Mouse (Mus musculus) left cerebral cortex, postnatal 10 days (tissue): Measurements from ENCODE around the gene Pde11a. TPM values are rescaled to one million over a fixed set of nuclear protein-coding genes. Genes with fewer than 3 reads are reported as not detected.

ENCODE experiments used
- DNase-seq, 2 experiments: peaks; one replicate each; pipeline ENCODE4 v3.0.0; 2021 to 2022; ENCODE audit warnings: low spot score in 2 of 2, mixed read lengths in 1 of 2; ENCODE audit errors: extremely low spot score in 1 of 2
- intact Hi-C: fragments of 180-260 bp; cut with DNase I; formaldehyde crosslinking; loops from one replicate; pipeline ENCODE4 v1.15.1; 2025
- total RNA-seq, 2 experiments: library from RNA; stranded (reverse); gene quantifications; 2 replicates each; pipeline ENCODE4 v1.2.3; 2021

Pde11a gene
- total RNA-seq, 2 experiments from 2014 or later = 1.8 to 2.6 TPM

DNA sequence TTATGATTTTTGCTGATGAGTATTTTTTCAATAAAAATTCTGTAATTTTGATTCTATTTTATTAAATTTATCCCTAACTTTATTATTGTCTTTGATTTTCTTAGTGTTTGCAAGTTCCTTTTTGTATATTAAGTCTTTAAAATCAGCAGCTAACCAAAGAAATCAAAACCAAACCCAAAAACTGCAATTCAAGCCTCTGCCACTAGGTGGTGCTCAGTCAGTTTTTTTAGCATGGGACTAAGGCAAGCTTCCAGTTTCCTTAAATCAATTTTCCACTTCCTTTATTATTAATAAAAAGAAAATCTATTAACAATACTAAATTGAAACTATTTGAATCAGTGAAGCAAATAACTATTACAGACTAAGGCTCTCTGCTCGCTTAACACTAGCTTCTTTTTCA is 222.9 kb downstream of the Pde11a start:
- intact Hi-C loops = loop anchor here (5.0 kb wide), 1 partner anchor 247 kb away; the partner anchor contains the start of gene Cyct
- peak; percentile 36 to 40 for DNase-seq

- DNase-seq = no peak
Measured at GRCm38 (mm10) chr2:76114734-76115133, 223.8 kb downstream of the Pde11a start.

GRCm38 (mm10) chr2:76109653-76110052 is 228.9 kb downstream of the Pde11a start:
- no peak for DNase-seq
- intact Hi-C loops = no loop called here

More at GRCm38 (mm10) chr2:76114734-76115133, 223.8 kb downstream of the Pde11a start:
- intact Hi-C loops = loop anchor here (5.0 kb wide), 1 partner anchor 248 kb away; the partner anchor contains the start of gene Cyct

GRCm38 (mm10) chr2:76101889-76102602 is 236.5 kb downstream of the Pde11a start:
- DNase-seq = no peak

DNA sequence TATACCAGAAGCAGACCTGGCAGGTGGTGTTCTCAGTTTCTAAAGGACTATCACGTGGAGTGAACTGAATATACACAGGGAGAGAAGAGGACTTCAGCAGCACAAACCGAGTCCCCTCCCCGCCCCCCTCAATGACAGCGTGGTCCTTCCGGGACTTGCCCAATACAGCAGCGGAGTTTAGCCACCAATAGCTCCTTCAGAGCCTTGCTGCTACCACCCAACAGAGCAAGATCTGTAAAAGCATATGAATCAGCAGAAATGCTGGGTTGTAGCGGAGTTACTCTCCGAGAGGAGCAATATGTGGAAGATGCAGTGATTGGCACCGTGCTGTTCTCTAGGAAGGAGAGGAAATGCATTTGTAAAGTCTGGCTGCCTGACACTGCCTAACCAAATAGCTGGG is 238.0 kb downstream of the Pde11a start:
- DNase-seq = no peak
- intact Hi-C loops = no loop called here

More at GRCm38 (mm10) chr2:76101889-76102602, 236.5 kb downstream of the Pde11a start:
- intact Hi-C loops = no loop called here

- intact Hi-C loops = no loop called here
- no peak for DNase-seq
Measured at GRCm38 (mm10) chr2:76099726-76100347, 238.7 kb downstream of the Pde11a start.

GRCm38 (mm10) chr2:76098381-76098780 is 240.2 kb downstream of the Pde11a start:
- no peak for DNase-seq
- intact Hi-C loops = no loop called here

DNA sequence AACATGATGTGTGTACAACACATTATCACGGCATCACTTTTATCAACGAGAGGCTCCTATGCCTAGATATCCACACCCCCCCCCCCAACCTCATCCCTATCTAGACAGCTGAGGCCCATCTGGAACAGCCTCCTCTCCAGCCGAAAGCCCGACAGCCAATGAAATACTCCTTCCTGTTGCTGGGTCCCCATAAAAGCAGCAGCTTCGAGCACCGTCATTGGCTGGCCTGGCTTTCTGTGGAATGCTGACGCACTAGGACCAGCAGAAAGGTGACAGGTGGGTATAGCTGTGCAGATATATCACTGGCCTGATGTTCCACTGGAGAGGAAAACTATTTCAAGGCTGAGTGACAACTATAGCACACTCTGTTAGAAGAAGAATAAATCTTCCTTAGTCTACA is 240.7 kb downstream of the Pde11a start:
- no peak for DNase-seq
- intact Hi-C loops = no loop called here

- intact Hi-C loops = no loop called here
- no peak for DNase-seq
Measured at GRCm38 (mm10) chr2:76097284-76097683, 241.3 kb downstream of the Pde11a start.

GRCm38 (mm10) chr2:76095861-76096260 is 242.7 kb downstream of the Pde11a start:
- no peak for DNase-seq

GRCm38 (mm10) chr2:76090506-76090905 is 248.1 kb downstream of the Pde11a start:
- intact Hi-C loops = no loop called here
- no peak for DNase-seq

More at GRCm38 (mm10) chr2:76095861-76096260, 242.7 kb downstream of the Pde11a start:
- intact Hi-C loops = no loop called here

- intact Hi-C loops = no loop called here
Measured at GRCm38 (mm10) chr2:76088844-76089243, 249.7 kb downstream of the Pde11a start.

GRCm38 (mm10) chr2:76088413-76088812 is 250.2 kb downstream of the Pde11a start:
- DNase-seq = peak in 1 of 2 experiments; percentile 45
- intact Hi-C loops = no loop called here

More at GRCm38 (mm10) chr2:76088844-76089243, 249.7 kb downstream of the Pde11a start:
- no peak for DNase-seq

GRCm38 (mm10) chr2:76087170-76087569 is 251.4 kb downstream of the Pde11a start:
- DNase-seq = no peak
- intact Hi-C loops = no loop called here

DNA sequence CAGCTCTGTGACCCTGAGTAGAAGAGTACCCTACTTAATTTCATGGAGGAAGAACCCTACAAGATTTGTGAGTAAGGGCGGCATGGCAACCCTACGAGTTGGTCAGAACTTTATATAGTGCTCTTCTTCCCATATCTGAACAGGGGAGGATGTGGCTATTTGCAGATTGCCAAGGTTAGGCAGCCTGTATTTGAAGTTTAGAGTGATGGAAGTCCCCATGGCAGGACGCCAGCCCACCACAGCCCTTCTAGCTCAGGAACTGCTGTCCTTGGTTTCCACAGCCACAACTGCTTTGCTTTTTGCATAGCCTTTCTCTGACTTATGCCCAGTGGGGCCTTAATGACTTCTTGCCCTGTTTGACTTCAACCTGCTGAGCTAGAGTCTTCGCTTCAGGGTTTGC is 253.6 kb downstream of the Pde11a start:
- no peak for DNase-seq
- intact Hi-C loops = no loop called here

GRCm38 (mm10) chr2:76083901-76084300 is 254.7 kb downstream of the Pde11a start:
- intact Hi-C loops = no loop called here
- DNase-seq = no peak

- no peak for DNase-seq
- intact Hi-C loops = no loop called here
Measured at GRCm38 (mm10) chr2:76083396-76083795, 255.2 kb downstream of the Pde11a start.

DNA sequence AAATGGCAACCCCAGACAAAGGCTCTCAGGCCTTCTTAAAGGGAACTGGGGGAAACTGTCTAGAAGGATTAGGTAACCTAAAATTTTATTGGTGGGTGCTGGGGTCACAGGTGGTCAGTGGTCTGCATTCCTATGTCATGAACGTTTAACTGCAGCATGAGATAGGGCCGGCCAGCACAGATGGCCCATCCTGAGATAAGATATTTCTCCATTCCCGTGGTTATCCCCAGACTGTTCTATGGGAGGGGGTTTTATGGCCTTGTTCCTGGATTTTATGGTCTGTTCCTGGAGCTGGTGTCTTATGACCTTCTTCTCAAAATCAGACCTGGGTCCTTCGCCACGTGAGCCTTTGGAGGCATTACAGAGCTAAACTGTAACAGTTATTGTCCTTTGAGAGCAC is 256.6 kb downstream of the Pde11a start:
- intact Hi-C loops = no loop called here
- no peak for DNase-seq

DNA sequence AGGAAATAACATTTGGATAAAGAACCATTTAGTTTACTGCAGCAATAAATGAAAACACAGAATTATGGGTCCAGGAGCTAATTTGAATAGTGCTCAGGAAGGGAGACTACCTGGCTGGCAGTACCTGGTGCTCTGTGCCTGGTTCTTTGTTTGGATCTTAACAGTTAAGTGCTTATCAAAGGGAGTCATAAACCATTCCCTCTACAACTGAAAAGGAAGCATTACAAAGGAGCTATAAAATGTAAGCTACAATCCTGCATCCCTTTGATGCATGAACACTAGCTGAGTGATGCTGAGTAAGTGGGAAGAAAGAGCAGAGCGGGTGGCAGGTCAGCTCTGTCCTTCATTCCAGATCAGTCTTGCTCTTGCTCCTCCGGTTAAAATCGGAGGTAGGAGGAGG is 258.0 kb downstream of the Pde11a start:
- no peak for DNase-seq
- intact Hi-C loops = no loop called here

DNA sequence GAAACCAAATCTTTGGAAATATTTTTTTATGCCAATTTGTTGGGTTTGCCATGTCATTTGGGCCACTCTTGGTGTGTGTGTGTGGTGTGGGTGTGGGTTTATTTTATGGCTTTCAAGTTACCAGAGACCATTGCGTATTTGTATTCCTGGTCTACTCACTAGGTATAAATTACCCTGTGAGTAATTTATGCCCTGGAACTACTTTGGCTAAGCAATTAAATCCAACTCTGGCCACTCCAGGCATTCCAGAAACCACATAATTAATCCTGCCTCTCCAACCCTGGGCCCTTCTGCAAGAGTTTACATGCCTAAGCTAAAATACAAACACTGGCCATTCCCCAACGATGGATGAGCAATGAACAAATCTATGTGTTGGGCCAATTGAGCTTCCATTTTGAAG is 261.7 kb downstream of the Pde11a start:
- intact Hi-C loops = loop anchor here (10.0 kb wide), 1 partner anchor 292 kb away; no protein-coding TSS in a partner anchor
- DNase-seq = no peak
